In the genomic region with DNA sequence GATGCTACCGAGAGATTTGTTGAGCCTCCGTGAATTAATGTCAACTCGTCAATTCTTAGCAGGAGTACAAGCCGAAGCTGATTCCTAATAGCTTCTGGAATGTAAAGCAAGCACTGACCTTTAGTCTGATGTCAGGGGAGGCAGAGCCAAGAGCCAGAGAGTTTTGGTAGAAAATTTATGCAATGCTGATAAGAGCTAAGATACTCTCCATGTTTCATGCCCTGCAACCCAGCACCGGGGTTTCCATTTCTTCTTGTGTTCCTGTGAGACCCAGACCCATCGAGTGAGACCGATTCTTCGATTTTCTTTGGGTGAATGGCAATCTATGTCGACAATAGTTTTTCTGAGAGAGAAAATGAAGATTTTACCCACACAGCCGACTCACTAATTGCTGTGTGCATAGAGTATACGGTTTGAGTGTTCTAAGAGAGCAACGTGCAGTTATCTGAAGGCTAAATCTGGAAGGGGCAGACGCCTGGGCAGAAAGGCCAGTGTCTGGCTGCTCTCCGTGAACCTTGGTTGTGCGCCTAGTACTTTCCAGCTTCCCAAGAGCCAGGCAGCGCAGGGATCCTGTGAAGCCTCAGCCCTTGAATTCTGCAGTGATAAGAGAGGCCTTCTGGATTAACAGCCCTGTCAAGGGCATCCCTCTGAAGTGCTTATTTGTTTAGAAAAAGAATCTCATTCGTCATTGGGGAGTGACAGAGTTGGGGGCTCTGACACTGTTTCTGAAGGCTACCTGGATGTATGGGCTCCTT, we compare ENCODE assay signal across 16 mouse cellular contexts.
DNase-seq lines count a peak whose midpoint lies in the region; ATAC-seq and TF ChIP-seq lines count a peak whose summit lies in the region.
"Had no signal": no experiment of that assay in that cellular context is flagged by ENCODE, and none has a peak within 500 bp of the region (broad histone marks: within the 10 kb centered on the region; RNA-seq: fewer than 3 reads in every experiment).

No protein-coding gene starts in this region.

- no peak for TF ChIP-seq CTCF in heart, adult 2 months (IDR thresholded peaks at IDR 0.05)

- 28% methylated on average over 17 of the region's 17 CpGs for WGBS in heart, embryonic 16.5 days
- WGBS in heart, adult 2 months: 41% methylated on average over 17 of the region's 17 CpGs

- intact Hi-C loops in heart, adult 2 months (cut with DNase I): no loop called here

- peak; percentile 32 for DNase-seq in adrenal gland, adult 2 months
- DNase-seq in adrenal gland, postnatal 4 days (ENCODE audit: low spot score in 2 of 2): no peak
- DNase-seq in heart, adult 2 months: no peak
- DNase-seq in retina, embryonic 14.5 days (ENCODE audit: low spot score): peak; percentile 19
- no peak for DNase-seq in retina, postnatal 1 day
- DNase-seq in urinary bladder, postnatal 25 days (ENCODE audit: low spot score): no peak
- no peak for DNase-seq in right cerebral cortex, postnatal 25 days
- DNase-seq: cerebellum, adult 9-11 months; gastrocnemius, postnatal 36 days; kidney, postnatal 4 days; right cerebral cortex, adult 18-20 months; spleen, adult 18-20 months had no signal

- no peak for TF ChIP-seq EP300 in heart, adult 2 months (IDR thresholded peaks at IDR 0.05; ENCODE audit: insufficient read depth, low read depth, low read length)

- no peak overlapping the region for H3K4me3 ChIP-seq in heart, embryonic 16.5 days (ENCODE audit: low read length)
- no peak overlapping the region for H3K4me3 ChIP-seq in heart, adult 2 months
- H3K4me3 ChIP-seq: forebrain, embryonic 12.5 days; limb, embryonic 13.5 days; neural tube, embryonic 13.5 days had no signal

- no peak overlapping the region for H3K27ac ChIP-seq in heart, embryonic 16.5 days (ENCODE audit: low read length)
- H3K27ac ChIP-seq in heart, adult 2 months: no peak overlapping the region
- H3K27ac ChIP-seq: forebrain, embryonic 12.5 days; limb, embryonic 13.5 days; neural tube, embryonic 13.5 days had no signal

- H3K9me3 ChIP-seq in heart, embryonic 16.5 days (replicated peaks; ENCODE audit: control insufficient read depth, low read length): no peaks in the 10 kb centered on the region
- H3K9me3 ChIP-seq: forebrain, embryonic 12.5 days; limb, embryonic 13.5 days; neural tube, embryonic 13.5 days had no signal

- H3K36me3 ChIP-seq in heart, embryonic 16.5 days (ENCODE audit: control insufficient read depth, insufficient read depth): no peaks in the 10 kb centered on the region
- H3K36me3 ChIP-seq in heart, adult 2 months (ENCODE audit: control insufficient read depth, insufficient read depth, low read length): no peaks in the 10 kb centered on the region
- H3K36me3 ChIP-seq: forebrain, embryonic 12.5 days; limb, embryonic 13.5 days; neural tube, embryonic 13.5 days had no signal

- no peaks in the 10 kb centered on the region for H3K79me2 ChIP-seq in heart, adult 2 months (replicated peaks; ENCODE audit: control insufficient read depth, insufficient read depth, low read length)

- H3K4me2 ChIP-seq in heart, embryonic 16.5 days (ENCODE audit: low read depth, low read length): peak overlapping the region; percentile 44
- H3K4me2 ChIP-seq: forebrain, embryonic 12.5 days; limb, embryonic 13.5 days; neural tube, embryonic 13.5 days had no signal

- peaks cover 9% of the 10 kb centered on the region for H3K4me1 ChIP-seq in heart, embryonic 16.5 days (ENCODE audit: control insufficient read depth, insufficient read depth, low read length)
- no peaks in the 10 kb centered on the region for H3K4me1 ChIP-seq in heart, adult 2 months (ENCODE audit: control insufficient read depth, insufficient read depth, low read length)
- H3K4me1 ChIP-seq: limb, embryonic 13.5 days; neural tube, embryonic 13.5 days had no signal

- no peak for ATAC-seq in heart, embryonic 16.5 days (replicated peaks; ENCODE audit: extremely low read depth, insufficient read depth, low FRiP score)

- no peaks in the 10 kb centered on the region for H3K27me3 ChIP-seq in heart, embryonic 16.5 days (ENCODE audit: control insufficient read depth, insufficient read depth, low read length)
- H3K27me3 ChIP-seq in heart, adult 2 months (ENCODE audit: control insufficient read depth, insufficient read depth, low read length): no peaks in the 10 kb centered on the region
- H3K27me3 ChIP-seq: forebrain, embryonic 12.5 days; neural tube, embryonic 13.5 days had no signal

- no peak for TF ChIP-seq POLR2A in heart, adult 2 months (IDR thresholded peaks at IDR 0.05; ENCODE audit: insufficient read depth, low read depth, low read length)

- no peak overlapping the region for H3K9ac ChIP-seq in heart, embryonic 16.5 days (ENCODE audit: low read length)
- no peak overlapping the region for H3K9ac ChIP-seq in heart, adult 2 months (ENCODE audit: low read depth, low read length)
- H3K9ac ChIP-seq: forebrain, embryonic 12.5 days; limb, embryonic 13.5 days; neural tube, embryonic 13.5 days had no signal

Comparison
In these comparisons a context has a peak if more than half of its experiments do, and no peak if none do; other contexts are left out.
1. DNase-seq: peak in adrenal gland, adult 2 months (single experiment) and retina, embryonic 14.5 days (single experiment); none in adrenal gland, postnatal 4 days (0 of 2), heart, adult 2 months (0 of 2), retina, postnatal 1 day (single experiment), urinary bladder, postnatal 25 days (single experiment) and right cerebral cortex, postnatal 25 days (single experiment).